Mouse (Mus musculus): ENCODE results near the gene Ccdc167.

The Ccdc167 gene

DNA sequence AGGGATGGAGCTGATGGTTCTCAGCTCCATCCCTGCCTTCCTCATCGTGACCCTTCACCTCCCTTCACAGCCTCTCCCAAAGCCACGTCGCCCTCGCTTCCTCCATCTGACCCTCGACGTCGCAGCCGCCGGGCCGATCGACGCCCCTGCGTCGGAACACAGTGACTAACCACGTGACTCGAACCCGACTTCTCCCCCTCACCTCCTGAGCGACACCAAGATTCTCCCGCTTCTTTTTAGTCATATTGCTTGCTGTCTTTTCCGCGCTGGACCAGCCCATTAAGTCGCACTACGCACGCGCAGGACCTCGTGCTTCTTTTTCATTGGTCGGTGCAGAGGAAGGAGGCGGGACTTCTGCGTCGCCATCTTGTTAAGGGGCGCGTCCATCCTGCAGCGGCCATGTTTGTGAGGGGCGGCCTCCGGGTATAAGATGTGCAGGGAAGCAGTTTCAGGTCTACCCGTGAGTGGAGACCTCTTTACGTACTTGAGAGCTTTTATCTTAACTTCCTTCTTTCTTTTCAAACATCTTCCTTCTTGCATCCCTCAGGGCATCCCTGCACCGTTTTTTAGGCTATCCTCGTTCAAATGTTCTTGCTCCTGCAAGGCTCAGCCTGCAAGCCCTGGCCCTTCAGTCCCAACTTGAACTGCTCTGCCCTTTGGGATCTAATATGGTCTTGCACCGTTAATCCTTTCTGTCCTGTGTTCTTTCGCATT, at the start of gene Ccdc167:
Ccdc167 (minus strand) TSS at position 313 of the 714 bp plus-strand sequence.
- peak; percentile 94 for DNase-seq (ENCODE audit: low spot score)

- no peak for DNase-seq (ENCODE audit: low spot score)
Measured at GRCm38 (mm10) chr17:29765380-29765779, 48.5 kb upstream of the Ccdc167 start.

DNA sequence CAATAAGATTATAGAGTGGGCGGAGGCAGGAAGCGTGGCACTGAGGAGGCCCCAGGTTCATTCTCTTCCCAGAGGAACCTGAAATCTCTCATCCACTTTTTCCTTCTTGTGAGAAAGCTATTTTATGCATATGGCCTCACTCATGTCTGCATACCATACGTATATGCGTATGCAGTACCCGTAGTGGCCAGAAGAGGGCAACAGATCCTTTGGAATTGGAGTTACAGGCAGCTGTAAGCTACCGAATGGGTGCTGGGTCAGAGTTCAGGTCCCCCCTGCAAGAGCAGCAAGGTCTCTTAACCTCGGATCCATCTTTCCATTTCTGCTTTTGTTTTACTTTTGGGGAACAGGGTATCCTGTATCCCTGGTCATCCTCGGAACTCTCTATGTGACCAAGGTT, 45.7 kb upstream of the Ccdc167 start:
- no peak for DNase-seq (ENCODE audit: low spot score)

DNA sequence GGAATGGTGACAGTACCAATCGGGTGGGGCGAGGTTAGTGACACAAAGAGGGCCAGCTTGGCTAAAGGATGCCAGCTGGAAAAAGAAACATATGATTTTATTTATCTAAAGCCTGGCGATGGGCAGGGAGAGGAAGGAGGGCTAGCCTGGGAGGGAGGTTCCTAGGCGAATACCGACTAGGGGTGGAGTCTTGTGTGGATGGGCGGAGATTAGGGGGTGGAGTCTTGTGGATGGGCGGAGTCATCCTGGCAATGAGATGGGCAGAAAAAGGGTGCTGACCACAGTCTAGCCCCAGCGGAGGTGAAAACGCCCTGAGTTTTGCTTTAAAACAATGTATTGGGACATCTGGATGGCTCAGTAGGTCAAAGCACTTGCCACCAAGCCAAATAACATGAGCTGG, 45.1 kb upstream of the Ccdc167 start:
- DNase-seq (ENCODE audit: low spot score): no peak

DNA sequence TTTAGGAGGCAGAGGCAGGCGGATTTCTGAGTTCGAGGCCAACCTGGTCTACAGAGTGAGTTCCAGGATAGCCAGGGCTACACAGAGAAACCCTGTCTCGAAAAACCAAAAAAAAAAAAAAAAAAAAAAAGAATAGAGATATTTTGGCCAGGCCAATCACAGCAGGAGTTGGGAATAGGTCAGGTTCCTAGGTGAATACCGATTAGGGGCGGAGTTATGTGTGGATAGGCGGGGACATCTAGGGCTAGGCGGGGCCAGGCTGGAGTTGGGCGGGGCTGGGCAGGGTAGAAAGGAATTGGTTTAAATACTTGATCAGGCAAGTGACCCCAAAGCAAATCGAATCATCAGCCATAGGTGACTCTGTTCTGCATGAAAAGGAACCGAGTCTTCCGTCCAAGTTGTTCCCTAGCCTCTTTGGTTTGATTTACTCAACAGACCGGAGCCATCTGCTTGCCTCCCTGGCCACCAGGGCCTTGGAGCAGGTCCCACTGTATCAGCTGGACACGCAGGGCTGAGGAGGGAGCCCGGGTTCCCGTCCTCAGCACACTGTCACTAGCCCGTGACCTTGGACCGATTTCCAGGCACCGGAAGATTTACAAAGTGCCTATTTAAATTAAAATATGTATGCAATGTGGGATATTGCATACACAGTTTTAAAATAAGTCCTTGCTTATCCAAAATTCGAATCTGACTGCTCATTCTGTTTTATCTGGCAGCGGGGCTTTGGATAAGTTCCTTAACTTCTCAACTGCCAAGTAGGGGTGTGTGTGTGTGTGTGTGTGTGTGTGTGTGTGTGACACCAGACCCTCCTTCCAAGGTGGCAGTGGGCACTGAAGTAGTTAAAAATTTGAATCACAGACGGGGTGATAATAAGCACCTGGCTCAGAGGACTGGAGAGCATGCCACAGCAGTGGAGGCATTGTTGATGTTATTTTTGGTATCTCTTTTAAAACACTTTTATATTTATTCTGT, 43.8 kb upstream of the Ccdc167 start:
- DNase-seq (ENCODE audit: low spot score): no peak

GRCm38 (mm10) chr17:29759963-29760362, 43.1 kb upstream of the Ccdc167 start:
- DNase-seq (ENCODE audit: low spot score): no peak

GRCm38 (mm10) chr17:29756381-29756780, 39.5 kb upstream of the Ccdc167 start:
- DNase-seq (ENCODE audit: low spot score): no peak

GRCm38 (mm10) chr17:29754510-29754909, 37.7 kb upstream of the Ccdc167 start:
- DNase-seq (ENCODE audit: low spot score): no peak

DNA sequence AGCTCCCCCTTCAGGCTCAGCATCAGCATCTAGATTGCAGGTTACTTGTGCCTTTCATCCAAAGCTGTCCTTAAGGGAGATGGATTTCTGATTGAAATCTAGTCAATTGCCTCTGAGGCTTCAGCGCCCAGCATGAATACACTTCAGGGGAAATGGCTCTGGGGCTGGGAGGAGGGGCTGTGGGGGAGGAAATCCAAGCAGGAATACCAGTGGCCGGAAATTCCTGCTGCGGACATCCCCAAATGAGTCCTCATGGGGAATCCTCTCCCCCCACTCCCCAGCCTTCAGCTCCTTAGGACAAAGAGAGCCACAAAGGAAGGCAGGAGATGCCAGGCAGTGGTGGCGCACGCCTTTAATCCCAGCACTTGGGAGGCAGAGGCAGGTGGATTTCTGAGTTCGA, 30.6 kb upstream of the Ccdc167 start:
- no peak for DNase-seq (ENCODE audit: low spot score)

DNA sequence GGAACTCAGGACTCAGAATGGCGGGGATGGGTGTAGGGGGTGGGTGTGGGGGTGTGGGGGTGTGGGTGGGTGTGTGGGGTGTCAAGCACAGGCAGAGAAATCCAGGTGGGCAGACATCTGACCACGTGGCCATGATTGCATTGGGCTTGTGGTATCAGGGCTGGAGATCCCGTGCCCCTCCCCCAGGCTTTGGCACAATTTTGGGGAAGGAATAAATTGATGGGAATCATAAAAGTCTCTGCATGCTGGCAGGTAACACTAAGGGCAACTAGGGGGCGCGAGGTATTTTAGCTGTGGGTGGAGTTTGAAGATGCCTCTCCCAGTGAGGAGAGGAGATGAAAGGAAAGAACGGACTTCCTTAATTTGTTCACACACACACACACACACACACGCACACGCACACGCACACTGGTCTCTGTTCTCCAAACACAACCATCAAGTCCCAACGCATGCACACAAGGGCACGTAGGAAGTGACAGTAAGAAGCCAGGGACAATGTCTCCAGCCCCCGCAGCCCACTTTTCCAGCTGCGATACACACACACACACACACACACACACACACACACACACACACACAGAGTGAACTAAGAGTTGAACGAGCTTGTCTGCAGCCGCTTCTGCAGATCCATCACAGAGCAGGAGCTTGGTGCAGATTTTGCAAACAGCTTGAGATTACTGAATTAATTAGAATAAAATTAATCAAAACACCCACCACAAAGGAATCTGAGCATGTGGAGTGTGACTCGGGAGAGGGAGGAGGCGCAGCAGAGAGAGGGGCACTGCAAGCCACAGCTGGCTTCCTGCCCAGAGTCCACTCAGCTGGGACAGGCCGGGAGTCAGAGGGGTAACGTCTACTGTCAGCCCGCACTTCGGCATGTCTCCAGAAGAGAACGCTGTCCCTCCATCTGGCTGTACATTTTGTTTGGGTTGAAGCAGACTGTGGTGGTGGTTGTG, 21.3 kb upstream of the Ccdc167 start:
- DNase-seq (ENCODE audit: low spot score): peak; percentile 34

GRCm38 (mm10) chr17:29736448-29737014, 19.7 kb upstream of the Ccdc167 start:
- no peak for DNase-seq (ENCODE audit: low spot score)

GRCm38 (mm10) chr17:29732522-29732921, 15.7 kb upstream of the Ccdc167 start:
- no peak for DNase-seq (ENCODE audit: low spot score)

- no peak for DNase-seq (ENCODE audit: low spot score)
Measured at GRCm38 (mm10) chr17:29731953-29732325, 15.1 kb upstream of the Ccdc167 start.

DNA sequence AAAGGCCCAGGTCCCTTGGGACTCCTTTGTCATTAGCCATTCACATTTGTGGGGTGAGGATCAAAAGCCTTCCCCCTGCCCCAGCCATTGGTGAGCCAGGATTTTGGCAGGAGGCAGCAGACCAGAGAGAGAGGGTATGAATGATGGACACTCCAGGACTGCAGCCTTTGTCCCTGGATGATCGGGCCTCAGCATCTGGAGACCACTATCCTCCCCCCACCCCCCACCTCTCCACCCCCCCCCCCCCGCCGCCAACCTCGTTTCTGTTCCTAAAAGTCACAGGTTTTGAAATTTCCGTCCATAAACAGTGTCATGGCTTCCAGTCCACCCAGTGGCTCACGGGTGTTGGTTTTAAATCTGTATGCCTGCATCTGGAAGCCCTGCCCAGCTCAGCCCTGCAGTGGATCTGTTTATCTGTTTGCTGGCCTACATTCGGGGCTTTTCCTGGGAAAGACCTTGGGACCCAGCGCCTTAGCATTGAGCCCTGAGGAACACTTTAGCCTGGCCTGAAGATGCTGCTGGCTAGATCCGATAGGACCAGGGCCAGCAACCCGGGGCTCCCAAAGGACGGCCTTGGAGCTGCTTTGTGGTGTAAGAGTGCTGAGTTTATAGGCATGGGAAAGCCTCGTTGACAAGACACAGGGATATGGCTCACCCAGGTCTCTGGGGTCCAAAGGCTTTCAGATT, 14.6 kb upstream of the Ccdc167 start:
- no peak for DNase-seq (ENCODE audit: low spot score)

DNA sequence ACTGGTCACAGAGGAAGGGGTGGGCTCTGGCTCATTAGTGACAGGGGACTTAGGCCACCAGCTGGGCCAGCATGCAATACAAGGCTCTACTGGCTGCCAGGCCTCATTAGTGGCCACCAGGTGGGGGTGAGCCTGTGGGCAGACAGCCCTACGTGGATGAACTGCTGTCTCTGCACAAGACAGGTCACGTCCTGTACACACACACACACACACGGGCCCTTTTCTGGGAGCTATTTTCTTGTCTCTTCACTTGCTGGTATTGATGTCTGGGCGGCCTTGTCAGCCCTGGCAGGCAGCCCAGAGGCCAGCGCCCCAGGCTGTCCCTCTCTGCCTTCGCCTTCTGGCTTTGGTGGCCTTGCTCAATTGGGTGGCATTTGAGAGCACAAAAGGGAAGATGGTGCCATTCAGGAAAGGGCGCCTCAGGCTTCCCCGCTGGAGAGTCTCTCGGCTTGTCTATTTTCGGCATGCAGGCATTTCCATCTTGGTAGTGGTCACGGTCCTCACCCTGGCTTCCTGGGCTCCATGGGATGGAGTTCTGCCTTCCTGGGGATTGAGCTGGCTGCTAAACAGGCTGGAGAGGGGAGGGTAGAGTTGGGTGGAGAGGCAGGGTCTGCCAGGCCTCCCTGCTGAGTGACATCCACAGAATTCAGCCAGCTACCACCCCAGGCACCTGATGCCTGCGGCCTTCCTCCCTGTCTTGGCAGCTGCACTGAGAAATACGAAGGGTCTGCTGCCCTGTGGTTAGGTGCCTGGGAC, 13.8 kb upstream of the Ccdc167 start:
- no peak for DNase-seq (ENCODE audit: low spot score)

- no peak for DNase-seq (ENCODE audit: low spot score)
Measured at GRCm38 (mm10) chr17:29728082-29728481, 11.2 kb upstream of the Ccdc167 start.

- no peak for DNase-seq (ENCODE audit: low spot score)
Measured at GRCm38 (mm10) chr17:29725027-29725620, 8.3 kb upstream of the Ccdc167 start.

- no peak for DNase-seq (ENCODE audit: low spot score)
Measured at GRCm38 (mm10) chr17:29724610-29725009, 7.8 kb upstream of the Ccdc167 start.

GRCm38 (mm10) chr17:29720755-29721365, 4.0 kb upstream of the Ccdc167 start:
- DNase-seq (ENCODE audit: low spot score): no peak

Data from left cerebral cortex, adult 11 months (tissue).